ENCODE assay signal across 8 mouse cellular contexts in the genomic region with DNA sequence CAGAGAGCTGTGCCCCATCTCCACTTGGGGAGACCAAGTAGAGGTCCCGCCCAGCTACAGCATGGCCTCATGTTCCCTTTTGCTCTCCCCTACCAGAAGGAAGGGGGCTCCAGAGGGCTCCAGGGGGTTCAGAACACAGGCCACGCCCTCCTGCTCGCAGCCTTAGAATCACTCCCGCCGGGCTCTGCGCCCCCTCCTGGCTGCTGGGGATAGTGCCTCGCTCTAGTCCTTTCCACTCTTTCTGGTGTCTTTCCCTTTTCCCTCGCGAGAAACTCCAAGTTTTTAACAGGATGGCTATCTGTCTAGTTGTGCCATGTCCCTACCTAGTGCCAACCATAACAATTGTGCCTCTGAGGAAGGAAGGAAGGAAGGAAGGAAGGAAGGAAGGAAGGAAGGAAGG. TPM values are rescaled to one million over a fixed set of nuclear protein-coding genes. Genes with fewer than 3 reads are reported as not detected.
DNase-seq lines count a peak whose midpoint lies in the region; ATAC-seq and TF ChIP-seq lines count a peak whose summit lies in the region.

No protein-coding gene starts in this region.

- no peak overlapping the region for H3K4me3 ChIP-seq in E14TG2a.4 (replicated peaks; ENCODE audit: low read length)
- no peak overlapping the region for H3K4me3 ChIP-seq in embryonic facial prominence, embryonic 13.5 days
- H3K4me3 ChIP-seq in heart, embryonic 12.5 days = no peak overlapping the region
- no peak overlapping the region for H3K4me3 ChIP-seq in kidney, embryonic 15.5 days (replicated peaks)
- no peak overlapping the region for H3K4me3 ChIP-seq in lung, adult 2 months (replicated peaks; ENCODE audit: extremely low read depth, low read depth, low read length)
- H3K4me3 ChIP-seq in olfactory bulb, adult 2 months (ENCODE audit: insufficient read depth, low read depth, low read length) = no peak overlapping the region

- WGBS in embryonic facial prominence, embryonic 13.5 days = 5% methylated on average over 9 of the region's 9 CpGs
- WGBS in heart, embryonic 12.5 days = 7% methylated on average over 9 of the region's 9 CpGs
- WGBS in kidney, embryonic 15.5 days = 9% methylated on average over 9 of the region's 9 CpGs
- WGBS in lung, adult 2 months = 7% methylated on average over 9 of the region's 9 CpGs
- 10% methylated on average over 9 of the region's 9 CpGs for WGBS in olfactory bulb, adult 2 months

- H3K36me3 ChIP-seq in E14TG2a.4 (ENCODE audit: insufficient read depth, low read length) = no peaks in the 10 kb centered on the region
- no peaks in the 10 kb centered on the region for H3K36me3 ChIP-seq in embryonic facial prominence, embryonic 13.5 days
- H3K36me3 ChIP-seq in heart, embryonic 12.5 days = no peaks in the 10 kb centered on the region
- H3K36me3 ChIP-seq in kidney, embryonic 15.5 days = no peaks in the 10 kb centered on the region

- peaks cover 75% of the 10 kb centered on the region for H3K4me1 ChIP-seq in E14TG2a.4 (replicated peaks; ENCODE audit: low read depth, low read length)
- peaks cover 34% of the 10 kb centered on the region for H3K4me1 ChIP-seq in embryonic facial prominence, embryonic 13.5 days
- H3K4me1 ChIP-seq in heart, embryonic 12.5 days (replicated peaks) = peaks cover 12% of the 10 kb centered on the region; the same call in 1 of the 2 replicates
- peaks cover 43% of the 10 kb centered on the region for H3K4me1 ChIP-seq in kidney, embryonic 15.5 days
- H3K4me1 ChIP-seq in lung, adult 2 months (ENCODE audit: control insufficient read depth, insufficient read depth, low read length) = no peaks in the 10 kb centered on the region
- H3K4me1 ChIP-seq in olfactory bulb, adult 2 months (ENCODE audit: control insufficient read depth, insufficient read depth, low read length) = peaks cover 28% of the 10 kb centered on the region

- no peak for TF ChIP-seq POLR2A in lung, adult 2 months (IDR thresholded peaks at IDR 0.05; ENCODE audit: borderline replicate concordance, extremely low read depth, low read depth, low read length)
- no peak for TF ChIP-seq POLR2A in olfactory bulb, adult 2 months (IDR thresholded peaks at IDR 0.05; ENCODE audit: insufficient read depth, low read depth, low read length)

- no peak overlapping the region for H3K27ac ChIP-seq in embryonic facial prominence, embryonic 13.5 days
- H3K27ac ChIP-seq in heart, embryonic 12.5 days (ENCODE audit: poor library complexity, severe bottlenecking) = no peak overlapping the region
- no peak overlapping the region for H3K27ac ChIP-seq in kidney, embryonic 15.5 days
- no peak overlapping the region for H3K27ac ChIP-seq in olfactory bulb, adult 2 months (ENCODE audit: insufficient read depth, low read depth, low read length)

- no peak overlapping the region for H3K9ac ChIP-seq in embryonic facial prominence, embryonic 13.5 days
- no peak overlapping the region for H3K9ac ChIP-seq in heart, embryonic 12.5 days
- H3K9ac ChIP-seq in kidney, embryonic 15.5 days = no peak overlapping the region

- TF ChIP-seq CTCF in E14TG2a.4 (conservative IDR thresholded peaks at IDR 0.05; ENCODE audit: low read length) = peak; percentile 95
- peak; percentile 62 for TF ChIP-seq CTCF in lung, adult 2 months (IDR thresholded peaks at IDR 0.05; ENCODE audit: insufficient read depth, low read length)
- TF ChIP-seq CTCF in olfactory bulb, adult 2 months (IDR thresholded peaks at IDR 0.05; ENCODE audit: insufficient read depth, low read depth, low read length) = peak; percentile 74

- peak; percentile 79 for DNase-seq in adrenal gland, postnatal 25 days
- peak; percentile 72 for DNase-seq in lung, adult 2 months
- peak; percentile 54 to 75 for DNase-seq in thymus, postnatal 10 days (ENCODE audit: low spot score in 2 of 2)

- H3K27me3 ChIP-seq in E14TG2a.4 (ENCODE audit: insufficient read depth, low read length) = peaks cover 32% of the 10 kb centered on the region
- H3K27me3 ChIP-seq in embryonic facial prominence, embryonic 13.5 days = peaks cover 23% of the 10 kb centered on the region
- peaks cover 28% of the 10 kb centered on the region for H3K27me3 ChIP-seq in heart, embryonic 12.5 days (replicated peaks)
- H3K27me3 ChIP-seq in kidney, embryonic 15.5 days = peaks cover 30% of the 10 kb centered on the region

- H3K9me3 ChIP-seq in E14TG2a.4 (ENCODE audit: low read length) = 0 out of 2 replicates have a peak, but pooled peaks cover 3% of the 10 kb centered on the region
- H3K9me3 ChIP-seq in embryonic facial prominence, embryonic 13.5 days = no peaks in the 10 kb centered on the region
- no peaks in the 10 kb centered on the region for H3K9me3 ChIP-seq in heart, embryonic 12.5 days (replicated peaks)
- H3K9me3 ChIP-seq in kidney, embryonic 15.5 days (replicated peaks) = no peaks in the 10 kb centered on the region

- peak; percentile 38; the same call in 1 of the 2 replicates for ATAC-seq in embryonic facial prominence, embryonic 13.5 days (ENCODE audit: insufficient number of reproducible peaks, insufficient read depth, low FRiP score, low TSS enrichment, low read depth)
- 0 out of 2 replicates have a peak, but pooled peaks have one; percentile 30 for ATAC-seq in heart, embryonic 12.5 days (ENCODE audit: insufficient number of reproducible peaks, low FRiP score)
- ATAC-seq in kidney, embryonic 15.5 days (replicated peaks; ENCODE audit: low FRiP score) = peak; percentile 44

- H3K4me2 ChIP-seq in embryonic facial prominence, embryonic 13.5 days = peak overlapping the region; percentile 44
- H3K4me2 ChIP-seq in heart, embryonic 12.5 days = peak overlapping the region; percentile 37
- H3K4me2 ChIP-seq in kidney, embryonic 15.5 days = peak overlapping the region; percentile 44

RNA-seq across cellular contexts. Expression of gene Ldhal6b, which starts 16.5 kb away (rescaled TPM):
- total RNA-seq in adrenal gland, postnatal 25 days (2021) = 1.6 and 2.1 TPM in 2 replicates
- not detected in 2 replicates for polyA plus RNA-seq in embryonic facial prominence, embryonic 13.5 days (2015; fragmentation: Nextera tagmentation; extraction: Ambion mirVana)
- not detected in 2 replicates for polyA plus RNA-seq in heart, embryonic 12.5 days (2016; fragmentation: Nextera tagmentation; extraction: Ambion mirVana)
- not detected in 2 replicates for polyA plus RNA-seq in kidney, embryonic 15.5 days (2015; fragmentation: Nextera tagmentation; extraction: Ambion mirVana)
- polyA plus RNA-seq in lung, adult 2 months (2012; rRNA removed) = 0.19 and 0.38 TPM in 2 replicates
- polyA plus RNA-seq in olfactory bulb, adult 2 months (2012; ENCODE audit: insufficient read depth, insufficient read length, low replicate concordance, missing spikeins) = not detected in 2 replicates

RNA-seq across cellular contexts. Expression of gene Tmem242, which starts 38.0 kb away (rescaled TPM):
- 90.7 and 118 TPM in 2 replicates for total RNA-seq in adrenal gland, postnatal 25 days (2021)
- polyA plus RNA-seq in embryonic facial prominence, embryonic 13.5 days (2015; fragmentation: Nextera tagmentation; extraction: Ambion mirVana) = 120 and 144 TPM in 2 replicates
- polyA plus RNA-seq in heart, embryonic 12.5 days (2016; fragmentation: Nextera tagmentation; extraction: Ambion mirVana) = 108 and 111 TPM in 2 replicates
- polyA plus RNA-seq in kidney, embryonic 15.5 days (2015; fragmentation: Nextera tagmentation; extraction: Ambion mirVana) = 139 and 140 TPM in 2 replicates
- 4.8 and 11.4 TPM in 2 replicates for polyA plus RNA-seq in lung, adult 2 months (2012; rRNA removed)
- polyA plus RNA-seq in olfactory bulb, adult 2 months (2012; ENCODE audit: insufficient read depth, insufficient read length, low replicate concordance, missing spikeins) = not detected in 2 replicates
